Mouse (Mus musculus): ENCODE measurements around the gene Zfp764. TPM values are rescaled to one million over a fixed set of nuclear protein-coding genes. Genes with fewer than 3 reads are reported as not detected.
"Not testable (repeated sequence)": the region's sequence is repeated elsewhere in the genome, so short reads cannot be mapped to it uniquely, and the experiment has no call there.

The Zfp764 gene
- polyA plus RNA-seq (2015; fragmentation: Nextera tagmentation; extraction: Ambion mirVana), result 1.3 and 1.7 TPM in 2 replicates

GRCm38 (mm10) chr7:127406002-127406987 is at the start of gene Zfp764:
Gene Zfp764 (minus strand): TSS chr7:127406822.
- peak within 1 kb of the TSS; percentile 60 for H3K4me3 ChIP-seq (replicated peaks)
- H3K27me3 ChIP-seq; H3K9me3 ChIP-seq (replicated peaks); H3K4me1 ChIP-seq (replicated peaks); H3K36me3 ChIP-seq (replicated peaks): not testable (repeated sequence)
- H3K9ac ChIP-seq, result peak within 1 kb of the TSS; percentile 57
- peak; percentile 75 for ATAC-seq (ENCODE audit: insufficient read depth)
- 2% methylated on average over 40 of the region's 40 CpGs for WGBS (ENCODE audit: insufficient replicate concordance)
- H3K27ac ChIP-seq (replicated peaks), result 0 out of 2 replicates have a peak within 1 kb of the TSS, but pooled peaks have one; percentile 45
- peak within 1 kb of the TSS; percentile 81 for H3K4me2 ChIP-seq

- no peak overlapping the region for H3K9ac ChIP-seq
- no peak overlapping the region for H3K4me3 ChIP-seq (replicated peaks)
- peaks cover 50% of the 10 kb centered on the region for H3K4me1 ChIP-seq (replicated peaks)
- no peak for ATAC-seq (ENCODE audit: insufficient read depth)
- H3K27ac ChIP-seq (replicated peaks), result no peak overlapping the region
- H3K27me3 ChIP-seq, result no peaks in the 10 kb centered on the region
- WGBS (ENCODE audit: insufficient replicate concordance), result 81% methylated on average over 7 of the region's 7 CpGs
- peaks cover 50% of the 10 kb centered on the region for H3K36me3 ChIP-seq (replicated peaks)
- H3K9me3 ChIP-seq (replicated peaks), result peaks cover 6% of the 10 kb centered on the region; the same call in 1 of the 2 replicates
- no peak overlapping the region for H3K4me2 ChIP-seq
Measured at GRCm38 (mm10) chr7:127454905-127455304, 48.3 kb upstream of the Zfp764 start.

GRCm38 (mm10) chr7:127453056-127453455 is 46.4 kb upstream of the Zfp764 start:
- Histone ChIP-seq H3K27me3 (no peaks in the 10 kb centered on the region), H3K9me3 (replicated peaks) (peaks cover 6% of the 10 kb centered on the region; the same call in 1 of the 2 replicates), H3K27ac (replicated peaks) (no peak overlapping the region), H3K4me3 (replicated peaks) (no peak overlapping the region), H3K36me3 (replicated peaks) (peaks cover 40% of the 10 kb centered on the region), H3K4me2 (no peak overlapping the region), H3K4me1 (replicated peaks) (peaks cover 45% of the 10 kb centered on the region), H3K9ac (no peak overlapping the region)
- no peak for ATAC-seq (ENCODE audit: insufficient read depth)
- 91% methylated on average over 2 of the region's 2 CpGs for WGBS (ENCODE audit: insufficient replicate concordance)

GRCm38 (mm10) chr7:127449966-127450365 is 43.3 kb upstream of the Zfp764 start:
- Histone ChIP-seq H3K27me3 (no peaks in the 10 kb centered on the region), H3K9me3 (replicated peaks) (no peaks in the 10 kb centered on the region), H3K4me1 (replicated peaks) (peaks cover 55% of the 10 kb centered on the region), H3K27ac (replicated peaks) (peak overlapping the region; percentile 65), H3K36me3 (replicated peaks) (peaks cover 31% of the 10 kb centered on the region), H3K4me2 (peak overlapping the region; percentile 81), H3K4me3 (replicated peaks) (peak overlapping the region; percentile 81), H3K9ac (peak overlapping the region; percentile 90)
- ATAC-seq (ENCODE audit: insufficient read depth), result no peak
- WGBS (ENCODE audit: insufficient replicate concordance), result 69% methylated on average over 7 of the region's 7 CpGs

GRCm38 (mm10) chr7:127448521-127449300 is 42.1 kb upstream of the Zfp764 start, which contains the start of gene Zfp689:
Gene Zfp689 (minus strand): TSS chr7:127449158.
- Histone ChIP-seq H3K4me1 (replicated peaks) (peaks cover 52% of the 10 kb centered on the region), H3K27ac (replicated peaks) (peak within 1 kb of the TSS; percentile 93), H3K4me3 (replicated peaks) (peak within 1 kb of the TSS; percentile 81), H3K36me3 (replicated peaks) (peaks cover 39% of the 10 kb centered on the region), H3K9me3 (replicated peaks) (no peaks in the 10 kb centered on the region), H3K9ac (peak within 1 kb of the TSS; percentile 90), H3K4me2 (peak within 1 kb of the TSS; percentile 81), H3K27me3 (no peaks in the 10 kb centered on the region)
- under 1% methylated on average over 54 of the region's 54 CpGs for WGBS (ENCODE audit: insufficient replicate concordance)
- peak; percentile 92 for ATAC-seq (ENCODE audit: insufficient read depth)

GRCm38 (mm10) chr7:127443976-127444375 is 37.4 kb upstream of the Zfp764 start:
- no peaks in the 10 kb centered on the region for H3K27me3 ChIP-seq
- no peaks in the 10 kb centered on the region for H3K9me3 ChIP-seq (replicated peaks)
- H3K27ac ChIP-seq (replicated peaks), result no peak overlapping the region
- no peak for ATAC-seq (ENCODE audit: insufficient read depth)
- peaks cover 36% of the 10 kb centered on the region for H3K36me3 ChIP-seq (replicated peaks)
- H3K4me3 ChIP-seq (replicated peaks), result no peak overlapping the region
- no peak overlapping the region for H3K4me2 ChIP-seq
- H3K9ac ChIP-seq, result no peak overlapping the region
- WGBS (ENCODE audit: insufficient replicate concordance), result 91% methylated on average over 20 of the region's 20 CpGs
- peaks cover 17% of the 10 kb centered on the region for H3K4me1 ChIP-seq (replicated peaks)

- H3K36me3 ChIP-seq (replicated peaks), result no peaks in the 10 kb centered on the region
- WGBS (ENCODE audit: insufficient replicate concordance), result 72% methylated on average over 3 of the region's 3 CpGs
- H3K4me2 ChIP-seq, result no peak overlapping the region
- H3K4me1 ChIP-seq (replicated peaks), result no peaks in the 10 kb centered on the region
- no peak overlapping the region for H3K4me3 ChIP-seq (replicated peaks)
- H3K27ac ChIP-seq (replicated peaks), result no peak overlapping the region
- H3K9me3 ChIP-seq (replicated peaks), result peaks cover 7% of the 10 kb centered on the region
- no peaks in the 10 kb centered on the region for H3K27me3 ChIP-seq
- H3K9ac ChIP-seq, result no peak overlapping the region
- ATAC-seq (ENCODE audit: insufficient read depth), result no peak
Measured at GRCm38 (mm10) chr7:127437724-127438123, 31.1 kb upstream of the Zfp764 start.

GRCm38 (mm10) chr7:127435206-127435605 is 28.6 kb upstream of the Zfp764 start:
- 63% methylated on average over 4 of the region's 4 CpGs for WGBS (ENCODE audit: insufficient replicate concordance)
- no peak overlapping the region for H3K27ac ChIP-seq (replicated peaks)

GRCm38 (mm10) chr7:127426354-127426753 is 19.7 kb upstream of the Zfp764 start:
- no peak for ATAC-seq (ENCODE audit: insufficient read depth)
- Histone ChIP-seq H3K9ac (no peak overlapping the region), H3K4me1 (replicated peaks) (peaks cover 18% of the 10 kb centered on the region), H3K4me3 (replicated peaks) (no peak overlapping the region), H3K27ac (replicated peaks) (no peak overlapping the region), H3K27me3 (peaks cover 19% of the 10 kb centered on the region), H3K36me3 (replicated peaks) (no peaks in the 10 kb centered on the region), H3K4me2 (no peak overlapping the region), H3K9me3 (replicated peaks) (no peaks in the 10 kb centered on the region)
- 39% methylated on average over 3 of the region's 3 CpGs for WGBS (ENCODE audit: insufficient replicate concordance)

More at GRCm38 (mm10) chr7:127435206-127435605, 28.6 kb upstream of the Zfp764 start:
- Histone ChIP-seq H3K4me1 (replicated peaks) (no peaks in the 10 kb centered on the region), H3K9me3 (replicated peaks) (peaks cover 7% of the 10 kb centered on the region), H3K9ac (no peak overlapping the region), H3K36me3 (replicated peaks) (no peaks in the 10 kb centered on the region), H3K27me3 (peaks cover 5% of the 10 kb centered on the region), H3K4me2 (no peak overlapping the region), H3K4me3 (replicated peaks) (no peak overlapping the region)
- ATAC-seq (ENCODE audit: insufficient read depth), result no peak

GRCm38 (mm10) chr7:127425911-127426310 is 19.3 kb upstream of the Zfp764 start:
- Histone ChIP-seq H3K9me3 (replicated peaks) (no peaks in the 10 kb centered on the region), H3K4me1 (replicated peaks) (peaks cover 23% of the 10 kb centered on the region), H3K9ac (no peak overlapping the region), H3K4me2 (no peak overlapping the region), H3K27ac (replicated peaks) (no peak overlapping the region), H3K27me3 (peaks cover 19% of the 10 kb centered on the region), H3K4me3 (replicated peaks) (no peak overlapping the region), H3K36me3 (replicated peaks) (no peaks in the 10 kb centered on the region)
- ATAC-seq (ENCODE audit: insufficient read depth), result no peak
- WGBS (ENCODE audit: insufficient replicate concordance), result 67% methylated on average over 2 of the region's 2 CpGs

- no peak for ATAC-seq (ENCODE audit: insufficient read depth)
- Histone ChIP-seq H3K9ac (no peak overlapping the region), H3K36me3 (replicated peaks) (no peaks in the 10 kb centered on the region), H3K9me3 (replicated peaks) (no peaks in the 10 kb centered on the region), H3K4me2 (no peak overlapping the region), H3K27ac (replicated peaks) (no peak overlapping the region), H3K27me3 (peaks cover 15% of the 10 kb centered on the region), H3K4me1 (replicated peaks) (peaks cover 28% of the 10 kb centered on the region), H3K4me3 (replicated peaks) (no peak overlapping the region)
- 71% methylated on average over 3 of the region's 3 CpGs for WGBS (ENCODE audit: insufficient replicate concordance)
Measured at GRCm38 (mm10) chr7:127425291-127425690, 18.7 kb upstream of the Zfp764 start.

Data from liver, embryonic 15.5 days (tissue).